Mouse (Mus musculus): ENCODE data around the gene H2-T23. TPM values are rescaled to one million over a fixed set of nuclear protein-coding genes. Genes with fewer than 3 reads are reported as not detected.
"Not testable (repeated sequence)": the region's sequence is repeated elsewhere in the genome, so short reads cannot be mapped to it uniquely, and the experiment has no call there.

Gene H2-T23
- polyA plus RNA-seq, 1 experiment from 2014 or later = 73.5 TPM

DNA sequence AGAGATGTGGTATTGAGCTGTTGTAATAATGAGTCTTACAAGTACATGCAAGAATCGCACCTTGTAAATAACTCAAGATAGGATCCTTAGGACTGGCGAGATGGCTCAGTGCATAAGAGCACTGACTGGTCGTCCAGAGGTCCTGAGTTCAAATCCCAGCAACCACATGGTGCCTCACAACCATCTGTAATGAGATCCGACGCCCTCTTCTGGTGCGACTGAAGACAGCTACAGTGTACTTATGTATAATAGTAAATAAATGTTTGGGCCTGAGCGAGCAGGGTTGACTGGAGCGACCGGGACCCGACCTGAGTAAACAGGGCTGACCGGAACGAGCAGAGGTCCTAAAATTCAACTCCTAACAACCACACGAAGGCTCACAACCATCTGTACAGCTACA lies 3.5 kb upstream of the H2-T23 start:
- not testable (repeated sequence) for H3K4me3 ChIP-seq (ENCODE audit: low read depth, low read length); H3K9ac ChIP-seq (ENCODE audit: low read depth, low read length); H3K27ac ChIP-seq (ENCODE audit: low read length); H3K36me3 ChIP-seq (ENCODE audit: control insufficient read depth, insufficient read depth); H3K9me3 ChIP-seq (replicated peaks; ENCODE audit: control insufficient read depth, low read length); ATAC-seq (ENCODE audit: low read depth); H3K27me3 ChIP-seq (ENCODE audit: control insufficient read depth, insufficient read depth, low read depth, low read length); H3K4me2 ChIP-seq (ENCODE audit: low read depth, low read length); H3K4me1 ChIP-seq (ENCODE audit: control insufficient read depth, low read depth, low read length)
- 68% methylated on average over 13 of the region's 13 CpGs for WGBS (ENCODE audit: insufficient replicate concordance)

GRCm38 (mm10) chr17:36035010-36035638 lies 2.5 kb upstream of the H2-T23 start:
- H3K4me1 ChIP-seq (ENCODE audit: control insufficient read depth, low read depth, low read length) = peaks cover 13% of the 10 kb centered on the region
- not testable (repeated sequence) for H3K27ac ChIP-seq (ENCODE audit: low read length); H3K4me3 ChIP-seq (ENCODE audit: low read depth, low read length); H3K9ac ChIP-seq (ENCODE audit: low read depth, low read length); H3K4me2 ChIP-seq (ENCODE audit: low read depth, low read length); H3K27me3 ChIP-seq (ENCODE audit: control insufficient read depth, insufficient read depth, low read depth, low read length); H3K36me3 ChIP-seq (ENCODE audit: control insufficient read depth, insufficient read depth); H3K9me3 ChIP-seq (replicated peaks; ENCODE audit: control insufficient read depth, low read length)
- peak; percentile 77 for ATAC-seq (ENCODE audit: low read depth)
- WGBS (ENCODE audit: insufficient replicate concordance) = 23% methylated on average over 3 of the region's 3 CpGs

GRCm38 (mm10) chr17:36034524-36034923 lies 1.9 kb upstream of the H2-T23 start:
- not testable (repeated sequence) for H3K9ac ChIP-seq (ENCODE audit: low read depth, low read length); H3K4me3 ChIP-seq (ENCODE audit: low read depth, low read length); H3K36me3 ChIP-seq (ENCODE audit: control insufficient read depth, insufficient read depth); H3K4me2 ChIP-seq (ENCODE audit: low read depth, low read length); H3K9me3 ChIP-seq (replicated peaks; ENCODE audit: control insufficient read depth, low read length); H3K27me3 ChIP-seq (ENCODE audit: control insufficient read depth, insufficient read depth, low read depth, low read length)
- ATAC-seq (ENCODE audit: low read depth) = peak; percentile 53
- peak overlapping the region; percentile 44; the same call in 1 of the 2 replicates for H3K27ac ChIP-seq (ENCODE audit: low read length)
- H3K4me1 ChIP-seq (ENCODE audit: control insufficient read depth, low read depth, low read length) = peaks cover 15% of the 10 kb centered on the region
- WGBS (ENCODE audit: insufficient replicate concordance) = 64% methylated on average over 3 of the region's 3 CpGs

- peaks cover 18% of the 10 kb centered on the region for H3K4me1 ChIP-seq (ENCODE audit: control insufficient read depth, low read depth, low read length)
- peak overlapping the region; percentile 51 for H3K4me2 ChIP-seq (ENCODE audit: low read depth, low read length)
- not testable (repeated sequence) for H3K27me3 ChIP-seq (ENCODE audit: control insufficient read depth, insufficient read depth, low read depth, low read length); H3K9me3 ChIP-seq (replicated peaks; ENCODE audit: control insufficient read depth, low read length); H3K36me3 ChIP-seq (ENCODE audit: control insufficient read depth, insufficient read depth)
- H3K27ac ChIP-seq (ENCODE audit: low read length) = peak overlapping the region; percentile 80
- ATAC-seq (ENCODE audit: low read depth) = peak; percentile 40
- 2% methylated on average over 40 of the region's 40 CpGs for WGBS (ENCODE audit: insufficient replicate concordance)
- peak overlapping the region; percentile 80 for H3K9ac ChIP-seq (ENCODE audit: low read depth, low read length)
- peak overlapping the region; percentile 72 for H3K4me3 ChIP-seq (ENCODE audit: low read depth, low read length)
Observed at GRCm38 (mm10) chr17:36031583-36032331, 898 bp downstream of the H2-T23 start.

GRCm38 (mm10) chr17:36030703-36031582 lies 1.7 kb downstream of the H2-T23 start:
- not testable (repeated sequence) for ATAC-seq (ENCODE audit: low read depth); H3K36me3 ChIP-seq (ENCODE audit: control insufficient read depth, insufficient read depth); H3K9me3 ChIP-seq (replicated peaks; ENCODE audit: control insufficient read depth, low read length); H3K27me3 ChIP-seq (ENCODE audit: control insufficient read depth, insufficient read depth, low read depth, low read length)
- WGBS (ENCODE audit: insufficient replicate concordance) = 66% methylated on average over 8 of the region's 8 CpGs
- Histone ChIP-seq H3K4me3 (ENCODE audit: low read depth, low read length) (peak overlapping the region; percentile 72), H3K9ac (ENCODE audit: low read depth, low read length) (peak overlapping the region; percentile 80), H3K4me1 (ENCODE audit: control insufficient read depth, low read depth, low read length) (peaks cover 18% of the 10 kb centered on the region), H3K4me2 (ENCODE audit: low read depth, low read length) (peak overlapping the region; percentile 51), H3K27ac (ENCODE audit: low read length) (peak overlapping the region; percentile 44; the same call in 1 of the 2 replicates)

- peak; percentile 42 for ATAC-seq (ENCODE audit: low read depth)
- H3K27me3 ChIP-seq (ENCODE audit: control insufficient read depth, insufficient read depth, low read depth, low read length); H3K4me2 ChIP-seq (ENCODE audit: low read depth, low read length); H3K9me3 ChIP-seq (replicated peaks; ENCODE audit: control insufficient read depth, low read length); H3K36me3 ChIP-seq (ENCODE audit: control insufficient read depth, insufficient read depth); H3K27ac ChIP-seq (ENCODE audit: low read length); H3K4me3 ChIP-seq (ENCODE audit: low read depth, low read length); H3K9ac ChIP-seq (ENCODE audit: low read depth, low read length): not testable (repeated sequence)
- WGBS (ENCODE audit: insufficient replicate concordance) = 59% methylated on average over 2 of the region's 4 CpGs
- H3K4me1 ChIP-seq (ENCODE audit: control insufficient read depth, low read depth, low read length) = peaks cover 18% of the 10 kb centered on the region
Observed at GRCm38 (mm10) chr17:36030046-36030702, 2.5 kb downstream of the H2-T23 start.

DNA sequence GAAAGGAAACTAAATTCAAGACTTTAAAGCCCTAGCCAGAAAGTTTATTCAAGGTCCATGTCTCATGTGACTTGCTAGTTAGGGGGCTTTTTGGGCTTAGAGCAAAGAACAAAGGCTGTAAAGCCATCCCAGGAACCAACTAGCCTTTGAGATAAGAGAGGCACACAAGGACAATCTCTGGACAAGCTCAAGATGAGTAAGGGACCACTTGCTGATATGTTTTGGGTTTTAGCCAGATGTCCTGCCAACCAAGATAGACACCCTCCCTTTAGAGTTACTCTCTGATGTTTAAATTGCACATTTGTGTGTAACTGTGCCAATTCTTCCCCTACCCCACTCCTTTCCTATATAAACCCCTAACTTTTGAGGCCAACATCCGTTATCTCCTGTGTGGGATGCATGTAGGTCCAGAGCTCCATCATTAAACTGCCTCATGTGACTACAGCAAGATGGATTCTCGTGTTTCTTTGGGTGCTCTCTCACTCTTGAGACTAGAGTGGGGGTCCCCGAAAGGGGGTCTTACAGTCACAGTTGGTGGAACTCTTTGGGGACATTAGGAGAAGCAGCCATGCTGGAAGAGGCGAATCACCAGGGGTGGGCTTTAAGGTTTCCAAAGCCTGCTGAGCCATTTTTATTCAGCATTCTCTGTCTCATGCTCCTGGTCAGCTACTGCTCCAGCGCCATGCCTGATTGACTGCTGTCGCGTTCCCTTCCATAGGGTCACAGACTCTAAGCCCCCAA lies 3.6 kb downstream of the H2-T23 start:
- Histone ChIP-seq H3K27me3 (ENCODE audit: control insufficient read depth, insufficient read depth, low read depth, low read length) (no peaks in the 10 kb centered on the region), H3K4me3 (ENCODE audit: low read depth, low read length) (no peak overlapping the region), H3K36me3 (ENCODE audit: control insufficient read depth, insufficient read depth) (no peaks in the 10 kb centered on the region), H3K9ac (ENCODE audit: low read depth, low read length) (no peak overlapping the region), H3K4me1 (ENCODE audit: control insufficient read depth, low read depth, low read length) (peaks cover 23% of the 10 kb centered on the region), H3K27ac (ENCODE audit: low read length) (no peak overlapping the region), H3K4me2 (ENCODE audit: low read depth, low read length) (no peak overlapping the region), H3K9me3 (replicated peaks; ENCODE audit: control insufficient read depth, low read length) (no peaks in the 10 kb centered on the region)
- 81% methylated on average over 7 of the region's 7 CpGs for WGBS (ENCODE audit: insufficient replicate concordance)
- ATAC-seq (ENCODE audit: low read depth) = no peak

DNA sequence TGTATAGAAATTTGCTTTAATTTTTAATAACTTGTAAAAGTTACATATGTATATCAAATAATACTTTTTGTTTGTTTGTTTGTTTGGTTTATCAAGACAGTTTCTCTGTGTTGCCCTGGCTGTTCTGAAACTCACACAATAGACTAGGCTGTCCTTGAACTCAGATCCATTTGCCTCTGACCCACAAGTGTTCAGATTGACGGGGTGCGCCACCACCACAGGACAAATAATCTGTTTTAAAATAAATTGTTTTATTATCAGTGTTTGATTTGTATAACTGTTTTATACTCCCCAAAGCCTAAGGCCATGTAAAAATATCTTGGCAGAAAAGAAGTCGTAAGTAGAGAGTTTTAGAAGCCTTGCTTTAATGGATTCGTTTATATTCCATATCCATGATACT lies 5.0 kb downstream of the H2-T23 start:
- Histone ChIP-seq H3K27ac (ENCODE audit: low read length) (no peak overlapping the region), H3K4me2 (ENCODE audit: low read depth, low read length) (no peak overlapping the region), H3K9ac (ENCODE audit: low read depth, low read length) (no peak overlapping the region), H3K9me3 (replicated peaks; ENCODE audit: control insufficient read depth, low read length) (no peaks in the 10 kb centered on the region), H3K4me3 (ENCODE audit: low read depth, low read length) (no peak overlapping the region), H3K27me3 (ENCODE audit: control insufficient read depth, insufficient read depth, low read depth, low read length) (no peaks in the 10 kb centered on the region), H3K4me1 (ENCODE audit: control insufficient read depth, low read depth, low read length) (peaks cover 37% of the 10 kb centered on the region), H3K36me3 (ENCODE audit: control insufficient read depth, insufficient read depth) (no peaks in the 10 kb centered on the region)
- ATAC-seq (ENCODE audit: low read depth) = no peak
- WGBS (ENCODE audit: insufficient replicate concordance) = 78% methylated on average over 4 of the region's 4 CpGs

Data from liver, embryonic 16.5 days (tissue).